Mouse (Mus musculus) small intestine, adult 2 months (tissue): ENCODE data around the gene Gm14862.

Experiments
- CTCF ChIP-seq: fragments of 200-500 bp; IDR thresholded peaks from 2 replicates; pipeline ENCODE4 v1.5.1; 2012; ENCODE audit warnings: low read depth, mild to moderate bottlenecking, control low read depth, inconsistent platforms, low read length, moderate library complexity, mixed read lengths; ENCODE audit not compliant: insufficient replicate concordance, insufficient read length; ENCODE audit errors: extremely low read depth
- POLR2A ChIP-seq: fragments of 200-500 bp; IDR thresholded peaks from 2 replicates; pipeline ENCODE4 v1.6.1; 2012; ENCODE audit warnings: low read depth, mild to moderate bottlenecking, control low read depth, inconsistent platforms, low read length, moderate library complexity

DNA sequence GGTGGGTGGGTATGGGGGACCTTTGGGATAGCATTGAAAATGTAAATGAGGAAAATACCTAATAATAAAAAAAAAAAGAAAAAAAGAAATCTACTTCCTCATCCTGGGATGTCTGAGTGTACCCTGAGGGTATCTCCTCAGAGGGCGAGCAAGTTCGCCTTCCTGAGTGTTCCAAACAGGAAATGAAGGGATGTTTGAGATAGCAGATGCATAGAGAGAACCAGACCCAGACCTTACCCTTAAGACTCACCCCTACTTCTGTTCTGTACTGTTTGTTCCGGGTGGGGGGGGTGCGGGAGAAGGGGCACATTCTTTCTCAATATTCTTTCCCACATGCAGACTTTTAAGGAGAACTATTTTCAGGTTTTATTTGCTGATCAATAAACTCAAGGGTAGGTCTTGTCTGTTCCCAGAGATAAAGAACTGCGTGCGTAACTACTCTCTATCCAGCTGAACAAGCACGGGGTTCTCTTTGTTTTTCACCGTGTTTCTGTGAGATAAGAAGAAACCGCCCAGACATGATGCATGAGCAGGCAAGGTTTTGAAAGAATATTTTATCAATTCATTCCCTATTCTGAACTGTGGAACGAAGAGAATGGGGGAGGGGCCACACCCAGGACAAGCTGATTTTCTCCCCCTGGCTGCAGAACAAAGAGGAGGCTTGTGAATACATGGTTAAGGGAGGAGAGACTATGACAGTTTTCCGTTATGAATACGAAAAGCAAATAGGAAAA, 11.9 kb downstream of the Gm14862 start:
- no peak for TF ChIP-seq CTCF
- no peak for TF ChIP-seq POLR2A
